Mouse (Mus musculus): Measurements from ENCODE around the gene Endod1.

GRCm38 (mm10) chr9:14314477-14314876 lies 66.8 kb downstream of the Endod1 start:
- TF ChIP-seq CTCF (IDR thresholded peaks at IDR 0.05; ENCODE audit: borderline replicate concordance, control insufficient read depth, extremely low read depth, insufficient read depth, low read length, poor library complexity) (no peak), POLR2A (IDR thresholded peaks at IDR 0.05; ENCODE audit: control insufficient read depth, extremely low read depth, insufficient read depth, low read length, poor library complexity) (no peak)
